ENCODE assay signal across 9 mouse cellular contexts in genomic region chr4:132492178-132493060, GRCm38 (mm10). TPM values are rescaled to one million over a fixed set of nuclear protein-coding genes. Genes with fewer than 3 reads are reported as not detected.
DNase-seq lines count a peak whose midpoint lies in the region; ATAC-seq and TF ChIP-seq lines count a peak whose summit lies in the region.
"Had no signal": no experiment of that assay in that cellular context is flagged by ENCODE, and none has a peak within 500 bp of the region (broad histone marks: within the 10 kb centered on the region; RNA-seq: fewer than 3 reads in every experiment).

No protein-coding gene starts in this region.

- no peaks in the 10 kb centered on the region for H3K9me3 ChIP-seq in kidney, embryonic 15.5 days (replicated peaks)

- no peak for TF ChIP-seq CTCF in thymus, adult 2 months (IDR thresholded peaks at IDR 0.05; ENCODE audit: borderline replicate concordance, control insufficient read depth, extremely low read depth, insufficient read depth, low read length, poor library complexity)

- no peak overlapping the region for H3K9ac ChIP-seq in kidney, embryonic 15.5 days

- H3K27ac ChIP-seq in kidney, embryonic 15.5 days: no peak overlapping the region
- no peak overlapping the region for H3K27ac ChIP-seq in thymus, adult 2 months (ENCODE audit: control insufficient read depth, insufficient read depth, low read length)

- WGBS in kidney, embryonic 15.5 days: 60% methylated on average over 10 of the region's 10 CpGs
- 90% methylated on average over 10 of the region's 10 CpGs for WGBS in thymus, adult 2 months

- TF ChIP-seq POLR2A in thymus, adult 2 months (IDR thresholded peaks at IDR 0.05; ENCODE audit: control insufficient read depth, extremely low read depth, insufficient read depth, low read length, poor library complexity): no peak

- H3K36me3 ChIP-seq in kidney, embryonic 15.5 days: peaks cover 52% of the 10 kb centered on the region
- peaks cover 8% of the 10 kb centered on the region; the same call in 1 of the 2 replicates for H3K36me3 ChIP-seq in thymus, adult 2 months (ENCODE audit: control insufficient read depth, insufficient read depth, low read length)

- H3K4me1 ChIP-seq in kidney, embryonic 15.5 days: peaks cover 13% of the 10 kb centered on the region; the same call in 1 of the 2 replicates
- H3K4me1 ChIP-seq in thymus, adult 2 months (replicated peaks; ENCODE audit: control insufficient read depth, insufficient read depth, low read length): no peaks in the 10 kb centered on the region

- ATAC-seq in kidney, embryonic 15.5 days (replicated peaks; ENCODE audit: low FRiP score): no peak
- ATAC-seq: Patski had no signal

- no peaks in the 10 kb centered on the region for H3K27me3 ChIP-seq in kidney, embryonic 15.5 days
- H3K27me3 ChIP-seq in thymus, adult 2 months (ENCODE audit: control insufficient read depth, insufficient read depth, low read length): no peaks in the 10 kb centered on the region
- H3K27me3 ChIP-seq: Patski had no signal

- peak; percentile 56 for DNase-seq in kidney, adult 9 months
- peak; percentile 18 for DNase-seq in brain, adult 2 months (ENCODE audit: low read depth, low spot score)
- peak; percentile 24 to 35 for DNase-seq in cerebellum, postnatal 36 days
- peak; percentile 63 to 68 for DNase-seq in kidney, postnatal 36 days
- no peak for DNase-seq in right cerebral cortex, adult 18-20 months
- DNase-seq in thymus, adult 2 months: no peak
- no peak for DNase-seq in urinary bladder, adult 18-20 months (ENCODE audit: low spot score in 2 of 2)

- no peak overlapping the region for H3K4me3 ChIP-seq in kidney, embryonic 15.5 days (replicated peaks)
- H3K4me3 ChIP-seq in thymus, adult 2 months (ENCODE audit: control insufficient read depth, insufficient read depth, low read length): no peak overlapping the region

- H3K4me2 ChIP-seq in kidney, embryonic 15.5 days: no peak overlapping the region

RNA-seq across cellular contexts. Expression of gene Sesn2, which starts 17.9 kb away (rescaled TPM):
- 19.4 and 20.3 TPM in 2 replicates for polyA plus RNA-seq in kidney, embryonic 15.5 days (2015; fragmentation: Nextera tagmentation; extraction: Ambion mirVana)
- polyA plus RNA-seq in thymus, adult 2 months (2012; rRNA removed): 12.8 and 13.2 TPM in 2 replicates

RNA-seq across cellular contexts. Expression of gene Med18, which starts 28.7 kb away (rescaled TPM):
- polyA plus RNA-seq in kidney, embryonic 15.5 days (2015; fragmentation: Nextera tagmentation; extraction: Ambion mirVana): 25.2 and 25.6 TPM in 2 replicates
- 6.7 and 10.4 TPM in 2 replicates for polyA plus RNA-seq in thymus, adult 2 months (2012; rRNA removed)

RNA-seq across cellular contexts. Expression of gene Atpif1, which starts 41.0 kb away (rescaled TPM):
- 1,106 and 1,152 TPM in 2 replicates for polyA plus RNA-seq in kidney, embryonic 15.5 days (2015; fragmentation: Nextera tagmentation; extraction: Ambion mirVana)
- polyA plus RNA-seq in thymus, adult 2 months (2012; rRNA removed): 102 and 109 TPM in 2 replicates

RNA-seq across cellular contexts. Expression of gene Dnajc8, which starts 42.9 kb away (rescaled TPM):
- polyA plus RNA-seq in kidney, embryonic 15.5 days (2015; fragmentation: Nextera tagmentation; extraction: Ambion mirVana): 166 and 167 TPM in 2 replicates
- polyA plus RNA-seq in thymus, adult 2 months (2012; rRNA removed): 45.6 and 46.4 TPM in 2 replicates

Comparison
In these comparisons a context has a peak if more than half of its experiments do, and no peak if none do; other contexts are left out.
1. DNase-seq: peak in kidney, adult 9 months (single experiment), brain, adult 2 months (single experiment), cerebellum, postnatal 36 days (2 of 2) and kidney, postnatal 36 days (2 of 2); none in right cerebral cortex, adult 18-20 months (single experiment), thymus, adult 2 months (single experiment) and urinary bladder, adult 18-20 months (0 of 2).
2. RNA of gene Atpif1, which starts 41.0 kb away (polyA plus RNA-seq): 1,106 to 1,152 TPM in kidney, embryonic 15.5 days; 102 to 109 TPM in thymus, adult 2 months; every median in the first group is over 10 times any median in the second.